8 mouse cellular contexts compared by ENCODE assay signal in genomic region chr9:120569721-120570333, GRCm38 (mm10). TPM values are rescaled to one million over a fixed set of nuclear protein-coding genes. Genes with fewer than 3 reads are reported as not detected.
A peak's percentile ranks its signal among the peaks of the same experiment; 100 is the strongest.
DNase-seq lines count a peak whose midpoint lies in the region; ATAC-seq and TF ChIP-seq lines count a peak whose summit lies in the region.

No protein-coding gene starts in this region.

- no peaks in the 10 kb centered on the region for H3K9me3 ChIP-seq in kidney, embryonic 14.5 days (ENCODE audit: control insufficient read depth, low read length)
- no peaks in the 10 kb centered on the region for H3K9me3 ChIP-seq in ES-Bruce4 (replicated peaks; ENCODE audit: control insufficient read depth, insufficient read depth, low read length, poor library complexity, severe bottlenecking)
- no peaks in the 10 kb centered on the region for H3K9me3 ChIP-seq in embryonic facial prominence, embryonic 12.5 days
- H3K9me3 ChIP-seq in stomach, postnatal 0 days (ENCODE audit: control insufficient read depth, low read length) = no peaks in the 10 kb centered on the region

- WGBS in kidney, adult 2 months = 53% methylated on average over 13 of the region's 13 CpGs
- WGBS in kidney, embryonic 14.5 days = 58% methylated on average over 13 of the region's 13 CpGs
- 69% methylated on average over 13 of the region's 13 CpGs for WGBS in embryonic facial prominence, embryonic 12.5 days
- 61% methylated on average over 13 of the region's 13 CpGs for WGBS in stomach, postnatal 0 days

- H3K4me3 ChIP-seq in kidney, adult 2 months (ENCODE audit: insufficient read depth, low read depth, low read length) = no peak overlapping the region
- H3K4me3 ChIP-seq in kidney, embryonic 14.5 days (ENCODE audit: low read length) = no peak overlapping the region
- peak overlapping the region; percentile 43 for H3K4me3 ChIP-seq in ES-Bruce4 (ENCODE audit: low read depth, low read length)
- 0 out of 2 replicates have a peak overlapping the region, but pooled peaks have one; percentile 94 for H3K4me3 ChIP-seq in embryonic facial prominence, embryonic 12.5 days
- H3K4me3 ChIP-seq in stomach, postnatal 0 days (ENCODE audit: low read depth, low read length) = no peak overlapping the region

- TF ChIP-seq POLR2A in kidney, adult 2 months (IDR thresholded peaks at IDR 0.05; ENCODE audit: low read depth, low read length) = no peak
- no peak for TF ChIP-seq POLR2A in ES-Bruce4 (IDR thresholded peaks at IDR 0.05; ENCODE audit: insufficient read depth, low read length)

- no peaks in the 10 kb centered on the region for H3K27me3 ChIP-seq in kidney, adult 2 months (replicated peaks; ENCODE audit: control insufficient read depth, insufficient read depth, low read length)
- no peaks in the 10 kb centered on the region for H3K27me3 ChIP-seq in kidney, embryonic 14.5 days (ENCODE audit: control insufficient read depth, insufficient read depth, low read length)
- H3K27me3 ChIP-seq in ES-Bruce4 (ENCODE audit: control insufficient read depth, insufficient read depth, low read length, poor library complexity, severe bottlenecking) = no peaks in the 10 kb centered on the region
- no peaks in the 10 kb centered on the region for H3K27me3 ChIP-seq in embryonic facial prominence, embryonic 12.5 days
- H3K27me3 ChIP-seq in stomach, postnatal 0 days (ENCODE audit: control insufficient read depth, insufficient read depth, low read length) = no peaks in the 10 kb centered on the region

- no peak overlapping the region for H3K9ac ChIP-seq in kidney, embryonic 14.5 days (ENCODE audit: low read depth, low read length)
- H3K9ac ChIP-seq in ES-Bruce4 (ENCODE audit: low read depth, poor library complexity, severe bottlenecking) = peak overlapping the region; percentile 97
- H3K9ac ChIP-seq in embryonic facial prominence, embryonic 12.5 days = no peak overlapping the region
- no peak overlapping the region for H3K9ac ChIP-seq in stomach, postnatal 0 days (ENCODE audit: low read length)

- no peak overlapping the region for H3K27ac ChIP-seq in kidney, adult 2 months (ENCODE audit: insufficient read depth, low read depth, low read length)
- H3K27ac ChIP-seq in kidney, embryonic 14.5 days (ENCODE audit: low read depth, low read length) = no peak overlapping the region
- peak overlapping the region; percentile 22; the same call in 1 of the 2 replicates for H3K27ac ChIP-seq in ES-Bruce4 (ENCODE audit: insufficient read depth, low read length)
- H3K27ac ChIP-seq in embryonic facial prominence, embryonic 12.5 days = no peak overlapping the region
- no peak overlapping the region for H3K27ac ChIP-seq in stomach, postnatal 0 days (replicated peaks)

- peak; percentile 73 for DNase-seq in CD4-positive, CD25-positive, alpha-beta regulatory T cell, adult 2 months (ENCODE audit: low read depth, low spot score)
- DNase-seq in kidney, adult 2 months = peak; percentile 36
- DNase-seq in left cerebral cortex, postnatal 4 days = peak; percentile 57
- peak; percentile 67 for DNase-seq in stomach, postnatal 0 days (ENCODE audit: low spot score)

- ATAC-seq in CD4-positive, CD25-positive, alpha-beta regulatory T cell, adult 4 months = no peak
- ATAC-seq in kidney, embryonic 14.5 days (ENCODE audit: low FRiP score, low TSS enrichment) = no peak
- ATAC-seq in embryonic facial prominence, embryonic 12.5 days (ENCODE audit: insufficient number of reproducible peaks, insufficient read depth, low FRiP score, low TSS enrichment) = no peak
- ATAC-seq in stomach, postnatal 0 days (ENCODE audit: low FRiP score, low TSS enrichment) = no peak

- H3K4me1 ChIP-seq in kidney, adult 2 months (ENCODE audit: control insufficient read depth, insufficient read depth, low read length) = peaks cover 7% of the 10 kb centered on the region; the same call in 1 of the 2 replicates
- peaks cover 12% of the 10 kb centered on the region for H3K4me1 ChIP-seq in kidney, embryonic 14.5 days (ENCODE audit: control insufficient read depth, insufficient read depth, low read length)
- no peaks in the 10 kb centered on the region for H3K4me1 ChIP-seq in ES-Bruce4 (ENCODE audit: control insufficient read depth, insufficient read depth, low read length)
- peaks cover 13% of the 10 kb centered on the region for H3K4me1 ChIP-seq in embryonic facial prominence, embryonic 12.5 days
- 0 out of 2 replicates have a peak, but pooled peaks cover 4% of the 10 kb centered on the region for H3K4me1 ChIP-seq in stomach, postnatal 0 days (replicated peaks; ENCODE audit: control insufficient read depth, insufficient read depth)

- H3K4me2 ChIP-seq in kidney, embryonic 14.5 days (replicated peaks; ENCODE audit: low read depth, low read length) = no peak overlapping the region
- H3K4me2 ChIP-seq in embryonic facial prominence, embryonic 12.5 days (replicated peaks) = no peak overlapping the region
- no peak overlapping the region for H3K4me2 ChIP-seq in stomach, postnatal 0 days (replicated peaks; ENCODE audit: low read depth)

- intact Hi-C loops in left cerebral cortex, postnatal 4 days (cut with DNase I) = loop anchor here (5.0 kb wide), 2 partner anchors 68 to 133 kb away; no protein-coding TSS in a partner anchor

- H3K36me3 ChIP-seq in kidney, adult 2 months (ENCODE audit: control insufficient read depth, insufficient read depth, low read length) = no peaks in the 10 kb centered on the region
- H3K36me3 ChIP-seq in kidney, embryonic 14.5 days (ENCODE audit: control insufficient read depth, insufficient read depth, low read length) = peaks cover 27% of the 10 kb centered on the region
- peaks cover 30% of the 10 kb centered on the region for H3K36me3 ChIP-seq in ES-Bruce4 (ENCODE audit: control insufficient read depth, insufficient read depth, low read length, poor library complexity, severe bottlenecking)
- H3K36me3 ChIP-seq in embryonic facial prominence, embryonic 12.5 days = peaks cover 26% of the 10 kb centered on the region
- H3K36me3 ChIP-seq in stomach, postnatal 0 days (ENCODE audit: control insufficient read depth, insufficient read depth, low read length) = 0 out of 2 replicates have a peak, but pooled peaks cover 4% of the 10 kb centered on the region

- TF ChIP-seq CTCF in kidney, adult 2 months (conservative IDR thresholded peaks at IDR 0.05; ENCODE audit: insufficient read depth, insufficient read length, low read depth, low read length) = peak; percentile 41; the same call in 1 of the 2 replicates
- no peak for TF ChIP-seq CTCF in ES-Bruce4 (IDR thresholded peaks at IDR 0.05; ENCODE audit: low read depth, low read length)
- peak; percentile 72 for TF ChIP-seq CTCF in stomach, postnatal 0 days (IDR thresholded peaks at IDR 0.05; ENCODE audit: low read depth)

- TF ChIP-seq EP300 in ES-Bruce4 (IDR thresholded peaks at IDR 0.05; ENCODE audit: insufficient read depth, low read depth, low read length) = no peak
- no peak for TF ChIP-seq EP300 in stomach, postnatal 0 days (optimal IDR thresholded peaks at IDR 0.05)

RNA-seq across cellular contexts. Expression of gene Rpl14, which starts 1.4 kb away (rescaled TPM):
- polyA plus RNA-seq in CD4-positive, CD25-positive, alpha-beta regulatory T cell, adult 4 months (2017; shearing (Covaris generic)) = 1,000 to 10,000 TPM; 1,931 to 1,996 TPM
- 389 and 411 TPM in 2 replicates for polyA plus RNA-seq in kidney, adult 2 months (2012; rRNA removed)
- polyA plus RNA-seq in kidney, embryonic 14.5 days (2014; fragmentation: Nextera tagmentation; extraction: Ambion mirVana) = 1,099 and 1,259 TPM in 2 replicates
- 1,004 and 1,061 TPM in 2 replicates for polyA plus RNA-seq in ES-Bruce4 (2011; ENCODE audit: insufficient read depth, insufficient read length, low read depth, missing spikeins)
- 774 and 808 TPM in 2 replicates for polyA plus RNA-seq in embryonic facial prominence, embryonic 12.5 days (2016; fragmentation: Nextera tagmentation; extraction: Ambion mirVana)
- total RNA-seq in left cerebral cortex, postnatal 4 days (2021) = 100 to 1,000 TPM; 423 to 424 TPM
- 742 and 777 TPM in 2 replicates for polyA plus RNA-seq in stomach, postnatal 0 days (2015; fragmentation: Nextera tagmentation; extraction: Ambion mirVana)

RNA-seq across cellular contexts. Expression of gene Entpd3, which starts 30.2 kb away (rescaled TPM):
- polyA plus RNA-seq in CD4-positive, CD25-positive, alpha-beta regulatory T cell, adult 4 months (2017; shearing (Covaris generic)) = not detected
- polyA plus RNA-seq in kidney, adult 2 months (2012; rRNA removed) = 0.53 and 0.64 TPM in 2 replicates
- 0.50 and 1.7 TPM in 2 replicates for polyA plus RNA-seq in kidney, embryonic 14.5 days (2014; fragmentation: Nextera tagmentation; extraction: Ambion mirVana)
- 0.58 and 1.3 TPM in 2 replicates for polyA plus RNA-seq in ES-Bruce4 (2011; ENCODE audit: insufficient read depth, insufficient read length, low read depth, missing spikeins)
- polyA plus RNA-seq in embryonic facial prominence, embryonic 12.5 days (2016; fragmentation: Nextera tagmentation; extraction: Ambion mirVana) = 1.7 and 2.4 TPM in 2 replicates
- 1 to 10 TPM; 5.4 to 5.6 TPM for total RNA-seq in left cerebral cortex, postnatal 4 days (2021)
- polyA plus RNA-seq in stomach, postnatal 0 days (2015; fragmentation: Nextera tagmentation; extraction: Ambion mirVana) = 2.1 and 2.3 TPM in 2 replicates

Comparison
In these comparisons a context has a peak if more than half of its experiments do, and no peak if none do; other contexts are left out.
1. H3K4me3 ChIP-seq: peak in ES-Bruce4 (single experiment) and embryonic facial prominence, embryonic 12.5 days (single experiment); none in kidney, adult 2 months (single experiment), kidney, embryonic 14.5 days (single experiment) and stomach, postnatal 0 days (single experiment).
2. Peak in every context shown above with its lines, with median percentiles within 50 percentile points of each other: DNase-seq.